Mouse (Mus musculus): ENCODE measurements around the gene Usp5.
"Not testable (repeated sequence)": the region's sequence is repeated elsewhere in the genome, so short reads cannot be mapped to it uniquely, and the experiment has no call there.

DNA sequence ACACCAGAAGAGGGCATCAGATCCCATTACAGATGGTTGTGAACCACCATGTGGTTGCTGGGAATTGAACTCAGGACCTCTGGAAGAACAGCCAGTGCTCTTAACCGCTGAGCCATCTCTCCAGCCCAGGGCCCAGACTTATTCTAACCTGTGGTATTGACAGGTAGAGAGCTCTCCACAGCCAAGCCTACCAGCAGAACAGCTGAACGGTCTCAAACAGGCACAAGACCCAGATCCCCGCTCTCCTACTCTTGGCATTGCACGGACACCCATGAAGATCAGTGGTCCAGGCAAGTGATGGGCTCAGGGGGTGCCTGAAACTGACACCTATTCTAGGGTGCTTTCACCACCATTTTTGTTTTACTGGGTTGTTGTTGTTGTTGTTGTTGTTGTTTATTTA is 1.9 kb upstream of the Usp5 start:
- not testable (repeated sequence) for TF ChIP-seq CTCF (IDR thresholded peaks at IDR 0.05; ENCODE audit: borderline replicate concordance, extremely low read depth, insufficient read depth, insufficient read length); POLR2A (IDR thresholded peaks at IDR 0.05; ENCODE audit: borderline replicate concordance, extremely low read depth, insufficient read depth, insufficient read length, poor library complexity, severe bottlenecking)

Data from brain, embryonic 14.5 days (tissue).